ENCODE assay signal across 29 mouse cellular contexts in the genomic region with DNA sequence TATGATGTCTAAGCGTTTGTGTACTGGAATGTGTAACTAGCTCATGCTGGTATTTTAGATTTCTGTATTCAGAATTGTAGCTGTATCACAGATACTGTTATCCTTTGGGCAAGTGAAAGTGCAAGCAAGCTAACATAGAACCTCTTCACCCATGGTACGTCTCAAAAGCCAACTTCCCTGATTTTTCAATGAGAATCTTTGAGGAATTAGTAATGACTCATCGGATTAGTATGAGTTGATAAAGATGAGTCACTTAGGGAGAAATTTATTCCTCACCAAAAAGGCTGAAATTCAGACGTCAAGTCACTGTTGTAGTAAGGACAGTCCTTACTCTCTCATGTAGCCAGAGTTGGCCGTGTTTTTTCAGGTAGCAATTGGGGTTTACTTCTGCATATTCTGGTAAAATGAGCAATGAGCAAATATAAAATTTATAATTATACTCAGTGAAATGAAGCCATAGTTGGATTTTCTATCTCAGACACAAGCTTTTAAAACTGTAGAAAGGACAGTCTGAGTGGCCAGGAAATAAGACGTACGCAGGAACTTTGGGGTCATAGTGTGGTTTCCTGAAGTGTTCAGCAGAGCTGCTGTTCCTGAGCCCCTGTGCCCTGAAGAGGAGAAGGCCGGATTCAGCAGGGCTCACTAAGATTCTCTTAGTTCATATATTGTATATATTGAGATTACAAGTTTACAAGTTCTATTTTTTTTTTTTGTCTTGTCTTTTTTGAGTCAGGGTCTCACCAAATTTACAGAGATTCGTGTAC. TPM values are rescaled to one million over a fixed set of nuclear protein-coding genes. Genes with fewer than 3 reads are reported as not detected.
DNase-seq lines count a peak whose midpoint lies in the region; ATAC-seq lines count a peak whose summit lies in the region.
"Had no signal": no experiment of that assay in that cellular context is flagged by ENCODE, and none has a peak within 500 bp of the region (broad histone marks: within the 10 kb centered on the region; RNA-seq: fewer than 3 reads in every experiment).

No protein-coding gene starts in this region.

- H3K27ac ChIP-seq in heart, embryonic 13.5 days (replicated peaks) = 0 out of 2 replicates have a peak overlapping the region, but pooled peaks have one; percentile 0
- H3K27ac ChIP-seq: embryonic facial prominence, embryonic 13.5 days; heart, embryonic 10.5 days; kidney, postnatal 0 days; liver, embryonic 15.5 days; lung, embryonic 15.5 days; midbrain, embryonic 12.5 days; neural tube, embryonic 13.5 days had no signal

- H3K27me3 ChIP-seq in heart, embryonic 13.5 days (replicated peaks) = no peaks in the 10 kb centered on the region
- H3K27me3 ChIP-seq: CH12.LX; embryonic facial prominence, embryonic 13.5 days; liver, embryonic 15.5 days; lung, embryonic 15.5 days; megakaryocyte, embryonic 14.5 days; midbrain, embryonic 12.5 days; neural tube, embryonic 13.5 days; Patski had no signal

- no peak overlapping the region for H3K4me3 ChIP-seq in heart, embryonic 13.5 days
- H3K4me3 ChIP-seq: embryonic facial prominence, embryonic 13.5 days; erythroblast, embryonic 14.5 days; heart, embryonic 10.5 days; liver, embryonic 15.5 days; lung, embryonic 15.5 days; megakaryocyte, embryonic 14.5 days; midbrain, embryonic 12.5 days; neural tube, embryonic 13.5 days had no signal

- no peak for DNase-seq in heart, postnatal 4 days
- DNase-seq in 3T3-L1 (ENCODE audit: low read depth, low spot score) = peak; percentile 88
- DNase-seq in brain, adult 2 months (ENCODE audit: low read depth, low spot score) = peak; percentile 22
- no peak for DNase-seq in yolk sac, embryonic 10.5 days (ENCODE audit: low spot score)
- no peak for DNase-seq in layer of hippocampus, postnatal 25 days (ENCODE audit: extremely low spot score in 1 of 2, low spot score in 1 of 2)
- DNase-seq: adrenal gland, postnatal 14 days; B cell, adult 2 months; cerebellum, adult 11-12 months; cerebellum, adult 9-11 months; heart, adult 11 months; layer of hippocampus, adult 9-11 months; liver; lung, postnatal 36 days; thymus, postnatal 14 days had no signal

- no peak for ATAC-seq in heart, embryonic 13.5 days (ENCODE audit: extremely low read depth, insufficient number of reproducible peaks, low FRiP score, low TSS enrichment)
- peak; percentile 65 for ATAC-seq in megakaryocyte progenitor cell, adult 5-6 weeks (replicated peaks; ENCODE audit: poor library complexity)
- ATAC-seq: forebrain, embryonic 16.5 days; hindbrain, embryonic 16.5 days; Patski had no signal

- H3K9ac ChIP-seq in heart, embryonic 13.5 days = no peak overlapping the region
- H3K9ac ChIP-seq: embryonic facial prominence, embryonic 13.5 days; liver, embryonic 15.5 days; lung, embryonic 15.5 days; midbrain, embryonic 12.5 days; neural tube, embryonic 13.5 days had no signal

- 70% methylated on average over 9 of the region's 9 CpGs for WGBS in heart, embryonic 13.5 days

- H3K9me3 ChIP-seq in heart, embryonic 13.5 days = no peaks in the 10 kb centered on the region
- H3K9me3 ChIP-seq: embryonic facial prominence, embryonic 13.5 days; heart, embryonic 10.5 days; liver, embryonic 15.5 days; lung, embryonic 15.5 days; megakaryocyte, embryonic 14.5 days; midbrain, embryonic 12.5 days; neural tube, embryonic 13.5 days had no signal

- H3K36me3 ChIP-seq in heart, embryonic 13.5 days = peaks cover 54% of the 10 kb centered on the region

- H3K4me1 ChIP-seq in heart, embryonic 13.5 days = peaks cover 19% of the 10 kb centered on the region
- H3K4me1 ChIP-seq: embryonic facial prominence, embryonic 13.5 days; heart, embryonic 10.5 days; lung, embryonic 15.5 days; midbrain, embryonic 12.5 days; neural tube, embryonic 13.5 days had no signal

- no peak overlapping the region for H3K4me2 ChIP-seq in heart, embryonic 13.5 days
- H3K4me2 ChIP-seq: embryonic facial prominence, embryonic 13.5 days; liver, embryonic 15.5 days; lung, embryonic 15.5 days; midbrain, embryonic 12.5 days; neural tube, embryonic 13.5 days had no signal

RNA-seq across cellular contexts. Expression of a gene that starts 30.2 kb away (rescaled TPM):
- polyA plus RNA-seq in heart, embryonic 13.5 days (2015; fragmentation: Nextera tagmentation; extraction: Ambion mirVana) = 26.5 and 27.1 TPM in 2 replicates
- total RNA-seq in heart, postnatal 4 days (2021) = 10 to 100 TPM; 69.7 to 69.8 TPM
- total RNA-seq in megakaryocyte progenitor cell, adult 5-6 weeks (2015) = 18.4 and 23.9 TPM in 2 replicates
- 17.7 and 34.6 TPM in 2 replicates for total RNA-seq in megakaryocyte progenitor cell, adult 5-6 weeks (2017)
- total RNA-seq in layer of hippocampus, postnatal 25 days (2021) = 10 to 100 TPM; 39.9 to 51.0 TPM

RNA-seq across cellular contexts. Expression of a gene that starts 43.6 kb away (rescaled TPM):
- polyA plus RNA-seq in heart, embryonic 13.5 days (2015; fragmentation: Nextera tagmentation; extraction: Ambion mirVana) = 135 and 136 TPM in 2 replicates
- 100 to 1,000 TPM; 145 TPM for total RNA-seq in heart, postnatal 4 days (2021)
- total RNA-seq in megakaryocyte progenitor cell, adult 5-6 weeks (2015) = 139 and 152 TPM in 2 replicates
- total RNA-seq in megakaryocyte progenitor cell, adult 5-6 weeks (2017) = 135 and 152 TPM in 2 replicates
- total RNA-seq in layer of hippocampus, postnatal 25 days (2021) = 100 to 1,000 TPM; 475 to 529 TPM

RNA-seq across cellular contexts. Expression of a gene that starts 50.4 kb away (rescaled TPM):
- 8.3 and 10.7 TPM in 2 replicates for polyA plus RNA-seq in heart, embryonic 13.5 days (2015; fragmentation: Nextera tagmentation; extraction: Ambion mirVana)
- 1 to 10 TPM; 2.7 to 3.7 TPM for total RNA-seq in heart, postnatal 4 days (2021)
- total RNA-seq in megakaryocyte progenitor cell, adult 5-6 weeks (2015) = 89.7 and 91.0 TPM in 2 replicates
- 51.7 and 55.4 TPM in 2 replicates for total RNA-seq in megakaryocyte progenitor cell, adult 5-6 weeks (2017)
- 10 to 100 TPM; 13.5 to 16.5 TPM for total RNA-seq in layer of hippocampus, postnatal 25 days (2021)

Comparison
In these comparisons a context has a peak if more than half of its experiments do, and no peak if none do; other contexts are left out.
1. DNase-seq: peak in 3T3-L1 (single experiment) and brain, adult 2 months (single experiment); none in heart, postnatal 4 days (single experiment), yolk sac, embryonic 10.5 days (single experiment) and layer of hippocampus, postnatal 25 days (0 of 2).